Mouse (Mus musculus): ENCODE measurements around the gene Dusp15. TPM values are rescaled to one million over a fixed set of nuclear protein-coding genes. Genes with fewer than 3 reads are reported as not detected.

The Dusp15 gene
- polyA plus RNA-seq (2012; rRNA removed), result 0.16 and 0.28 TPM in 2 replicates

GRCm38 (mm10) chr2:152951065-152951849 is at the start of gene Dusp15:
Dusp15 (minus strand) TSS chr2:152951698.

GRCm38 (mm10) chr2:152962091-152962793 is 10.7 kb upstream of the Dusp15 start, which contains the start of gene Ttll9:
Ttll9 (plus strand) TSS chr2:152962485.

GRCm38 (mm10) chr2:152933048-152933447 is 18.4 kb downstream of the Dusp15 start, which contains the start of gene Foxs1:
Foxs1 (minus strand) TSS chr2:152933208.

GRCm38 (mm10) chr2:152911031-152911430 is 40.5 kb downstream of the Dusp15 start, which contains the start of gene Mylk2:
Mylk2 (plus strand) TSS chr2:152911352.

Other genes with a start within 250 kb of the Dusp15 start
- gene Id1, start 215.4 kb downstream of the Dusp15 start, polyA plus RNA-seq (2012; rRNA removed), result 963 and 1,196 TPM in 2 replicates
- 3.6 and 3.7 TPM in 2 replicates for gene Cox4i2, start 197.5 kb downstream of the Dusp15 start, polyA plus RNA-seq (2012; rRNA removed)
- gene Bcl2l1, start 120.0 kb downstream of the Dusp15 start, polyA plus RNA-seq (2012; rRNA removed), result 38.1 and 43.2 TPM in 2 replicates
- gene Tpx2, start 103.7 kb downstream of the Dusp15 start, polyA plus RNA-seq (2012; rRNA removed), result 1.2 and 1.6 TPM in 2 replicates
- 0.05 TPM in 1 of 2 replicates, not detected in the other for gene Mylk2, start 40.3 kb downstream of the Dusp15 start, polyA plus RNA-seq (2012; rRNA removed)
- gene Foxs1, start 18.5 kb downstream of the Dusp15 start, polyA plus RNA-seq (2012; rRNA removed), result 2.8 and 4.6 TPM in 2 replicates
- not detected in 2 replicates for gene Ttll9, start 10.8 kb upstream of the Dusp15 start, polyA plus RNA-seq (2012; rRNA removed)
- 22.3 and 30.6 TPM in 2 replicates for gene Pdrg1, start 63.7 kb upstream of the Dusp15 start, polyA plus RNA-seq (2012; rRNA removed)
- 0.40 and 0.46 TPM in 2 replicates for gene Xkr7, start 80.2 kb upstream of the Dusp15 start, polyA plus RNA-seq (2012; rRNA removed)
- 9.0 and 12.1 TPM in 2 replicates for gene Ccm2l, start 114.3 kb upstream of the Dusp15 start, polyA plus RNA-seq (2012; rRNA removed)
- gene Hck, start 156.8 kb upstream of the Dusp15 start, polyA plus RNA-seq (2012; rRNA removed), result 9.6 and 13.3 TPM in 2 replicates
- gene Tm9sf4, start 209.6 kb upstream of the Dusp15 start, polyA plus RNA-seq (2012; rRNA removed), result 83.1 and 89.5 TPM in 2 replicates